Mouse (Mus musculus) testis, adult 2 months (tissue): ENCODE data around the gene Fank1.

Experiments used
- CTCF ChIP-seq: fragments of 200-500 bp; IDR thresholded peaks from 2 replicates; pipeline ENCODE4 v1.5.1; 2012; ENCODE audit warnings: low read depth, mild to moderate bottlenecking, inconsistent platforms, low read length, moderate library complexity; ENCODE audit not compliant: control insufficient read depth, insufficient read depth, insufficient replicate concordance
- POLR2A ChIP-seq: fragments of 200-500 bp; IDR thresholded peaks from 2 replicates; pipeline ENCODE4 v1.6.1; 2012; ENCODE audit warnings: low read depth, mild to moderate bottlenecking, inconsistent platforms, low read length, moderate library complexity; ENCODE audit not compliant: control insufficient read depth

GRCm38 (mm10) chr7:133794720-133795119 lies 18.1 kb downstream of the Fank1 start:
- no peak for TF ChIP-seq POLR2A
- no peak for TF ChIP-seq CTCF
